Mouse (Mus musculus) ES-E14 (cell line): ENCODE data around the gene Gm21885. TPM values are rescaled to one million over a fixed set of nuclear protein-coding genes. Genes with fewer than 3 reads are reported as not detected.

Experiments used
- DNase-seq: peaks from one replicate; pipeline ENCODE4 v3.0.0-alpha.2; 2013; ENCODE audit warnings: low read depth, low spot score
- H3K27ac ChIP-seq: 2 replicates; pipeline ENCODE4 v1.5.1; 2012; ENCODE audit warnings: low read depth, mild to moderate bottlenecking, low read length, moderate library complexity, mixed read lengths; ENCODE audit not compliant: poor library complexity, insufficient read depth, severe bottlenecking
- H3K36me3 ChIP-seq: 2 replicates; pipeline ENCODE4 v1.6.1; 2012; ENCODE audit warnings: mild to moderate bottlenecking, low read length, moderate library complexity, mixed read lengths; ENCODE audit not compliant: control insufficient read depth, poor library complexity, insufficient read depth, severe bottlenecking
- H3K4me1 ChIP-seq, 2 experiments: fragments of 150-350 bp in 1 of 2; sonication (generic) in 1 of 2; 2 replicates each; pipeline ENCODE4 v1.6.1; 2012; ENCODE audit warnings: low read length in 2 of 2, mild to moderate bottlenecking in 1 of 2, mixed read lengths in 1 of 2; ENCODE audit not compliant: control insufficient read depth in 2 of 2, insufficient read depth in 2 of 2, poor library complexity in 1 of 2
- H3K4me3 ChIP-seq, 2 experiments: fragments of 150-350 bp in 1 of 2; sonication (generic) in 1 of 2; 2 replicates each; pipeline ENCODE4 v1.5.1; 2012; ENCODE audit warnings: low read length in 2 of 2, low read depth in 1 of 2, mild to moderate bottlenecking in 1 of 2, mixed read lengths in 1 of 2; ENCODE audit not compliant: insufficient read depth in 1 of 2, poor library complexity in 1 of 2, severe bottlenecking in 1 of 2
- H3K9ac ChIP-seq: 2 replicates; pipeline ENCODE4 v1.6.1; 2012; ENCODE audit warnings: low read depth, mild to moderate bottlenecking, low read length, mixed read lengths; ENCODE audit not compliant: poor library complexity, insufficient read depth, severe bottlenecking
- H3K9me3 ChIP-seq: fragments of 150-350 bp; sonication (generic); 2 replicates; pipeline ENCODE4 v1.6.1; 2012; ENCODE audit warnings: low read depth, mild to moderate bottlenecking, low read length; ENCODE audit not compliant: control insufficient read depth, insufficient read depth
- CHD2 ChIP-seq: IDR thresholded peaks from 2 replicates; pipeline ENCODE4 v1.6.1; 2014; ENCODE audit warnings: mild to moderate bottlenecking, low read depth, low read length, inconsistent platforms
- HCFC1 ChIP-seq: IDR thresholded peaks from 2 replicates; pipeline ENCODE4 v1.6.1; 2012; ENCODE audit warnings: low read length, inconsistent platforms, borderline replicate concordance; ENCODE audit not compliant: insufficient read depth
- MAFK ChIP-seq: IDR thresholded peaks from 2 replicates; pipeline ENCODE4 v1.6.1; 2014; ENCODE audit warnings: mild to moderate bottlenecking, low read depth, low read length, inconsistent platforms; ENCODE audit not compliant: insufficient read depth
- ZC3H11A ChIP-seq: IDR thresholded peaks from 2 replicates; pipeline ENCODE4 v1.6.1; 2012; ENCODE audit warnings: low read depth, mild to moderate bottlenecking, inconsistent platforms, low read length, borderline replicate concordance
- ZNF384 ChIP-seq: IDR thresholded peaks from 2 replicates; pipeline ENCODE4 v1.6.1; 2012; ENCODE audit warnings: low read depth, low read length, inconsistent platforms
- in situ Hi-C, 2 experiments: fragments of 600-800 bp; cut with MboI; formaldehyde crosslinking; loops; one replicate each; pipeline ENCODE4 v1.15.1; 2025; ENCODE audit warnings: low sequenced_read_pairs in 2 of 2, inconsistent platforms in 1 of 2; ENCODE audit not compliant: unreplicated experiment in 2 of 2
- total RNA-seq: library from RNA; depleted of rRNA; stranded (reverse); fragments of 300-350 nt; gene quantifications from 2 replicates; pipeline ENCODE4 v1.2.3, GENCODE M21; 2012

Gm21885 gene
- total RNA-seq, 1 experiment, result 0.40 TPM

DNA sequence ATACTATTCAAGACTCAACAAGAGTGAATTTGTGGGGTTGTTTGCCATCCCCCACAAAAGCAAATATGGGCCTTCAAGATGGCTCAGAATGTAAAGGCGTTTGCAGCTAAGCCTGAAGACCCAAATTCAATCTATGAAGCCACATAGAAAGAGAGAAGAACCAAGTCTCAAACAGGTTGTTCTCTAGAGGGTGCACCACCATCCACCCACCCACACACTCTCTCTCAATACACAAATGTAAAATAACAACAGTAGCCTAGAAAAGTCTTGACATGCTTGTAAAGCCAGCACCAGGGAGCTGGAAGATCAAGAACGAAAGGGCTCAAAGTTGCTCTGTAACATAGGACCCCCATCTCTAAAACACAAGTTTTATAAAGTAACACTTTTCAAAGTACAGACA is 34.9 kb downstream of the Gm21885 start:
- Histone ChIP-seq H3K4me1 (peaks cover 4 to 17% of the 10 kb centered on the region in 2 experiments), H3K36me3 (no peaks in the 10 kb centered on the region), H3K27ac (no peak overlapping the region), H3K9ac (no peak overlapping the region; the same call in 1 of the 2 replicates), H3K9me3 (no peaks in the 10 kb centered on the region), H3K4me3 (no peak overlapping the region)
- no peak for DNase-seq
- in situ Hi-C loops, result no loop called here
- TF ChIP-seq MAFK, result no peak
- no peak for TF ChIP-seq ZNF384
- no peak for TF ChIP-seq CHD2
- no peak for TF ChIP-seq HCFC1
- TF ChIP-seq ZC3H11A, result no peak

DNA sequence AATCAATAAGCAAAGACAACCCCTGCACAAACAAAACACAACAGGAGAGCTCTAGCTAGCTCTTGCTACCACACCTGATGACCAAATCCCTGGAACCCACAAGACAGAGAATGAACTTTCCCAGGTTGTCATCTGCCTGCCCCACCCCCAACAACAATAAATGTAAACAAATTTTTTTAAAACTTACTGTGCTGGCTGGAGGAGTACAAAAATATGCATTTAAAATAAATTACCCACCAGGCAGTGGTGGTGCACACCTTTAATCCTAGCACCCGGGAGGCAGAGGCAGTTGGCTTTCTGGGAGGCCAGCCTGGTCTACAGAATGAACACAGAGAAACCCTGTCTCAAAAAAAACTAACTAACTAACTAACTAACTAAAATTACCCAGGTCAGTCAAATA is 35.3 kb downstream of the Gm21885 start:
- Histone ChIP-seq H3K36me3 (no peaks in the 10 kb centered on the region), H3K27ac (no peak overlapping the region), H3K9ac (no peak overlapping the region), H3K4me1 (peaks cover 4 to 17% of the 10 kb centered on the region in 2 experiments), H3K4me3 (no peak overlapping the region), H3K9me3 (no peaks in the 10 kb centered on the region)
- TF ChIP-seq HCFC1, result no peak
- TF ChIP-seq ZNF384, result no peak
- TF ChIP-seq CHD2, result no peak
- no peak for TF ChIP-seq ZC3H11A
- in situ Hi-C loops, result no loop called here
- DNase-seq, result no peak

DNA sequence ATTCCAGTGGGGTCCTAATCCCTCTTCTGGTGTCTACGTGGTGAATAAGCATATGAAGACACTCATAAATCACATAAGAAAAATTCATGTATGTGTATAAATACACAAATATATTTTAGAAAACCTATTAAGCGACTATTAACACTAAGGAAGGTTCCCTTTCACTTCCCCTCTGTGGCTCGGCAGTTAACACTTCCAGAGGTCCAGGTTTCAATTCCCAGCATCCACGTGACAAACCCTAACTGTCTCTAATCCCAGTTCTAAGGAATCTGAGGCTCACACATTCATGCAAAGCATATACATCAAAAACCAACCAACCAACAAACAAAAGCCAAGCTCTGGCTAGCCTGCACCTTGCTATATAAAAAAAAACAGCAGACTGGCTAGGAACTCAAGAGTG is 35.8 kb downstream of the Gm21885 start:
- H3K9me3 ChIP-seq, result no peaks in the 10 kb centered on the region
- H3K4me1 ChIP-seq, result peaks cover 4 to 17% of the 10 kb centered on the region in 2 experiments
- no peak for TF ChIP-seq HCFC1
- no peak for TF ChIP-seq ZC3H11A
- no peak for TF ChIP-seq ZNF384
- TF ChIP-seq MAFK, result no peak
- H3K4me3 ChIP-seq, result no peak overlapping the region
- no peak overlapping the region for H3K9ac ChIP-seq
- H3K36me3 ChIP-seq, result no peaks in the 10 kb centered on the region
- no peak overlapping the region for H3K27ac ChIP-seq
- DNase-seq, result no peak
- in situ Hi-C loops, result no loop called here

- in situ Hi-C loops, result no loop called here
- TF ChIP-seq HCFC1 (no peak), ZC3H11A (no peak), CHD2 (no peak), MAFK (no peak), ZNF384 (no peak)
- no peak for DNase-seq
- no peak overlapping the region; a peak in 1 of 4 replicates for H3K4me3 ChIP-seq
- H3K9ac ChIP-seq, result no peak overlapping the region
- peaks cover 4 to 21% of the 10 kb centered on the region in 2 experiments for H3K4me1 ChIP-seq
- no peaks in the 10 kb centered on the region for H3K9me3 ChIP-seq
- no peak overlapping the region for H3K27ac ChIP-seq
- H3K36me3 ChIP-seq, result no peaks in the 10 kb centered on the region
These were observed 36.4 kb downstream of the Gm21885 start for GRCm38 (mm10) chr11:94318056-94318455.
